Mouse (Mus musculus) limb, embryonic 11.5 days (tissue): ENCODE data around the gene Lamc2. TPM values are rescaled to one million over a fixed set of nuclear protein-coding genes. Genes with fewer than 3 reads are reported as not detected.

Experiments used
- ATAC-seq: fragments of 200-750 bp; cut with Nextera tagmentation; 2 replicates; pipeline ENCODE4 v1.8.0; 2017; ENCODE audit warnings: low read depth; ENCODE audit not compliant: insufficient number of reproducible peaks, low FRiP score, low TSS enrichment
- DNase-seq: peaks from one replicate; pipeline ENCODE4 v3.0.0-alpha.2; 2015; ENCODE audit warnings: low spot score
- H3K27ac ChIP-seq: fragments of 300-500 bp; sonication (generic); replicated peaks from 2 replicates; pipeline ENCODE4 v1.5.1; 2014; ENCODE audit warnings: low read depth, mild to moderate bottlenecking, low read length
- H3K27me3 ChIP-seq: fragments of 300-500 bp; sonication (generic); 2 replicates; pipeline ENCODE4 v1.6.1; 2014; ENCODE audit warnings: mild to moderate bottlenecking, low read length, mixed read lengths; ENCODE audit not compliant: control insufficient read depth, insufficient read depth
- H3K36me3 ChIP-seq: fragments of 300-500 bp; sonication (generic); 2 replicates; pipeline ENCODE4 v1.6.1; 2014; ENCODE audit warnings: mild to moderate bottlenecking, low read length, moderate library complexity, mixed read lengths; ENCODE audit not compliant: control insufficient read depth, insufficient read depth
- H3K4me1 ChIP-seq: fragments of 300-500 bp; sonication (generic); 2 replicates; pipeline ENCODE4 v1.6.1; 2014; ENCODE audit warnings: low read length, mixed read lengths; ENCODE audit not compliant: control insufficient read depth, insufficient read depth
- H3K4me2 ChIP-seq: fragments of 300-500 bp; sonication (generic); 2 replicates; pipeline ENCODE4 v1.6.1; 2014; ENCODE audit warnings: low read depth, mild to moderate bottlenecking, moderate library complexity; ENCODE audit not compliant: severe bottlenecking
- H3K4me3 ChIP-seq: fragments of 300-500 bp; sonication (generic); 2 replicates; pipeline ENCODE4 v1.5.1; 2014; ENCODE audit warnings: low read depth, low read length
- H3K9ac ChIP-seq: fragments of 300-500 bp; sonication (generic); 2 replicates; pipeline ENCODE4 v1.6.1; 2014; ENCODE audit warnings: mild to moderate bottlenecking, low read length
- H3K9me3 ChIP-seq: fragments of 300-500 bp; sonication (generic); 2 replicates; pipeline ENCODE4 v1.6.1; 2016; ENCODE audit warnings: low read length; ENCODE audit not compliant: control insufficient read depth
- WGBS: fragments of 180-500 bp; shearing (Covaris S2); extraction: QIAGEN DNeasy Blood & Tissue Kit; methylation state at CpG from one replicate; pipeline ENCODE4 v1.1.7; 2014; 5-methylcytosine and 5-hydroxymethylcytosine counted together
- polyA plus RNA-seq: library from polyadenylated mRNA; unstranded; fragments of >200 nt; fragmentation: Nextera tagmentation; extraction: Ambion mirVana; gene quantifications from 2 replicates; pipeline ENCODE4 v1.2.1, GENCODE M21; 2014

Lamc2 gene
- polyA plus RNA-seq, 1 experiment from 2014 or later = 3.9 TPM

- 68% methylated on average over 8 of the region's 8 CpGs for WGBS
- no peak overlapping the region for H3K9ac ChIP-seq
- H3K4me2 ChIP-seq = no peak overlapping the region
- no peak for ATAC-seq
- H3K4me3 ChIP-seq = no peak overlapping the region
- H3K4me1 ChIP-seq = 0 out of 2 replicates have a peak, but pooled peaks cover 5% of the 10 kb centered on the region
- H3K27me3 ChIP-seq = no peaks in the 10 kb centered on the region
- H3K27ac ChIP-seq = no peak overlapping the region
- no peak for DNase-seq
- H3K36me3 ChIP-seq = no peaks in the 10 kb centered on the region
- no peaks in the 10 kb centered on the region for H3K9me3 ChIP-seq
Observed at GRCm38 (mm10) chr1:153128780-153129179, 57.5 kb downstream of the Lamc2 start.

DNA sequence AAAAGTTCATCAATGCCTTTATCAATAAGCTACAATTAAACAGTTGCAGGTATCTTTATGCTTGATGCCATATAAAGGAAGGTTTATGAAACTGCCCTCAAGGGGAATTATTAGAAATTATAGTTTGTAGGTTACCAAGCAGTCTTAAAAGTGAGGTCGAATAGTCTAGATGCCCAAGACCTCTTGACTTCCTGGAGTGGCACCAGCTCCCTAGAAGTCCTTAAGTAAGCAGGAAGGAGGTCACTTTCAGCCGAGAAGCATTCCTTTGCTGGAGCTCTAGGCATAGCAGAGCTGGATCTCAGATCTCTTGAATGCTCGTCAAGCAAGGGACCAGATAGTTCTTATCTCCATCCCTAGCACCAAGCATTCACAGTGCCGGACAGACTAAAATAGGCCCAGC is 58.6 kb downstream of the Lamc2 start:
- 77% methylated on average over 4 of the region's 4 CpGs for WGBS
- no peak for DNase-seq
- Histone ChIP-seq H3K4me1 (no peaks in the 10 kb centered on the region), H3K36me3 (no peaks in the 10 kb centered on the region), H3K27me3 (no peaks in the 10 kb centered on the region), H3K4me2 (no peak overlapping the region), H3K9me3 (no peaks in the 10 kb centered on the region), H3K9ac (no peak overlapping the region), H3K4me3 (no peak overlapping the region), H3K27ac (no peak overlapping the region)
- ATAC-seq = no peak

DNA sequence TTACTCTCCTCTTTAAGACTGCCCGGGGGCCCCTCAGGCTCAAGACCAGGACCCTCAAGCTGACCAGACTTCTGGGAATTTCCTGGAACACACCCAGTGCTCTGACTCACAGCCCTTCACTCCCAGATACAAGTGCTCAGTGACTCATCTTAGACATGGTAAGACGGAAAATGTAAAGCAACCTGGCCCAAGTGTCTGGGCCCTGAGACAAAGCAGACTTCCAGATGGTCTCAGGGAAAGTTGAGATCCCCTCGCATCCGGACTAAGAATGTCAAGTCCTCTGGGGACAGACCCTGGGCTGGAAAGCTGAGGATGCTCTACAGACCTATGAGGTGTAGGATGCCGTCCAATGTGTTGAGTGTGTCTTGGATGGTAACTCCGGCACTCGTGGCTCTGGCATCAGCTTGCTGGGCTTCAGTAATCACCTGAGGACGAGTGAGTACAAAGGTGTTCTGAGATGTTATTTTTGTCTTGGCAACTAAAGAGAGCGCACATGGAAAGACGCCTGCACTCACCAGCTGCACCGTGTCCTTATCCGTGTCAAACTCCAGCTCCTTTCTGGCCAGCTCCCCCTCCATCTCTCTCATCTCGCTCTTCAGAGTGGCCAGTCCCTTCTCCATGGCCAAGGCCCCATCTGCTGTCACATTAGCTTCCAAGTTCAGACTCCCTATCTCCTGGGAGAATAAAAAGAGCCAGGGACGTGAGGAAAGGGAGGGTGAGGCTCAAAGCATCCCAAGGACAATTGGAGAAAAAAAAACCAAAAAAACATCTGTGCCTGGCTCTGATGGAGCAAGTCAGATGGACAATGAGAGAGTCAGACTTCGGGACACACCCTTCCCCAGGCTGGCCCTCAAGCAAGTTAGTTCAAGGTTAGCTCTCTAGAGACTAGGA is 59.5 kb downstream of the Lamc2 start:
- Histone ChIP-seq H3K4me2 (no peak overlapping the region), H3K9me3 (no peaks in the 10 kb centered on the region), H3K27ac (no peak overlapping the region), H3K36me3 (no peaks in the 10 kb centered on the region), H3K27me3 (no peaks in the 10 kb centered on the region), H3K4me1 (no peaks in the 10 kb centered on the region), H3K4me3 (no peak overlapping the region), H3K9ac (no peak overlapping the region)
- 87% methylated on average over 15 of the region's 15 CpGs for WGBS
- DNase-seq (no peak), ATAC-seq (no peak)

DNA sequence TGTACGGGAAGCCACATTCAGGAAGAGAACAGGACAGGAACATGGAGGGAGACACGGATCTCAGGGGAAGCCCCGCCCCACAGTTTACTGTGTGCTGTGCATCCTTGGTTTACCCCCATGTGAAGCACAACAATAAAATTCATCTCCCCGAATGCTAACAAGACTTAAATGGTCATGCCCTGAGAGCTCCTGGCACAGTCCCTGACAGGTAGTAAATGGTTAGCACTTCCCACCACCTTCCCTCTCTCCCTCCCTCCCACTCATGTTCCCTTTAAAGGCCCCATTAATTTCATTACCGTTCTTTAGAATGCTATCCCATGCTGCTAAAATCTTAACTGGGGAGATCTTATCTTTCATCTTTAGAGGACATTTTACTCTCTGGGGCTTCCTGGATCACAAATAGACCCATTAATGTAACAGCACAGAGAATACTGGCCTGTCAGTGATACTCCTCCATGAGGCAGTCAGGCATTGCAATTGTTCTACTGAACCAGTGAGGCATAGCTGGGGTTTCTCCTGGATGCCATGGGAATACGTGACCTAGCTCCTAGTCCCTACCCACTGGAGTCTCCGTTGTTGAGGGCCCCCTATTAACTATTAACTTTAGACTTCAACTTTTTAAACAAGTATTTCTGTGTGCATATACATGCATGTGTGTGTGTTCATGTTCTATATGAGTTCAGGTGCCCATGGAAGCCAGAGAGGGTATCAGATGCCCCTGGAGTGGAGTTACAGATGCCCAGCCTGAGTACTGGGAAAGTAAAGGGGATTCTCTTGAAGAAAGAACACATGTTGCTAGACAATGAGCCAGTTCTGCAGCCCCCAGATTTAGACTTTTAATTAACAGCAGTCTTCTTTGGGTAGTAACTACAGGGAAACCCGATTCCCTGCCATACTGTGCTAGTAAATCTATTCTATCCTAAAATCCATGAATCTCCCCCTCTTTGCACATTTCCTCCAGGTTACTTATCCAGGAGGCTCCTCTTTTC is 60.7 kb downstream of the Lamc2 start:
- no peak overlapping the region for H3K27ac ChIP-seq
- WGBS = 63% methylated on average over 8 of the region's 8 CpGs

DNA sequence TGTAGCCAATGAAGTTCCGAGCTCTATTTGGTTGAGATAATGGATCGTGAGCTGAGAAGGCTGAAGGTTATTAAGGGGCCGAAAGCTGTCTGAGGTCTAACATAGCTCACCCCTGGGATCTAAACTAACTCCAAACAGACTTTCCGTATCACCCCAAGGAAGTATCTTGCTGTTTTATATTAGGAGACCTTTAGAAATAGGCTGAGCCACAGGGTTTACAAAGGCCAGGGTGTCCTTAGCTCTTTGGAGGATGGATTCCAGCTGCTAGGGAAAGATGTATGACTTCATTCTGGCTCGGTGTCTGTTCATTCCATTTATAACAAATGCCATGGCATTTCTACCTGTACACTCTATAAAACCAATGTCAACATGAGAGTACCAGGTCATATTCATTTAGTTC is 61.7 kb downstream of the Lamc2 start:
- H3K36me3 ChIP-seq = no peaks in the 10 kb centered on the region
- WGBS = 77% methylated on average over 5 of the region's 5 CpGs
- no peak overlapping the region for H3K4me2 ChIP-seq
- H3K4me1 ChIP-seq = no peaks in the 10 kb centered on the region
- no peak overlapping the region for H3K9ac ChIP-seq
- H3K4me3 ChIP-seq = no peak overlapping the region
- no peak for DNase-seq
- no peaks in the 10 kb centered on the region for H3K27me3 ChIP-seq
- no peak for ATAC-seq
- H3K27ac ChIP-seq = no peak overlapping the region
- H3K9me3 ChIP-seq = no peaks in the 10 kb centered on the region

More for the DNA sequence above, 60.7 kb downstream of the Lamc2 start:
- H3K4me3 ChIP-seq = no peak overlapping the region
- no peak for DNase-seq
- H3K9ac ChIP-seq = no peak overlapping the region
- H3K36me3 ChIP-seq = no peaks in the 10 kb centered on the region
- ATAC-seq = no peak
- H3K4me1 ChIP-seq = no peaks in the 10 kb centered on the region
- no peak overlapping the region for H3K4me2 ChIP-seq
- H3K27me3 ChIP-seq = no peaks in the 10 kb centered on the region
- no peaks in the 10 kb centered on the region for H3K9me3 ChIP-seq

DNA sequence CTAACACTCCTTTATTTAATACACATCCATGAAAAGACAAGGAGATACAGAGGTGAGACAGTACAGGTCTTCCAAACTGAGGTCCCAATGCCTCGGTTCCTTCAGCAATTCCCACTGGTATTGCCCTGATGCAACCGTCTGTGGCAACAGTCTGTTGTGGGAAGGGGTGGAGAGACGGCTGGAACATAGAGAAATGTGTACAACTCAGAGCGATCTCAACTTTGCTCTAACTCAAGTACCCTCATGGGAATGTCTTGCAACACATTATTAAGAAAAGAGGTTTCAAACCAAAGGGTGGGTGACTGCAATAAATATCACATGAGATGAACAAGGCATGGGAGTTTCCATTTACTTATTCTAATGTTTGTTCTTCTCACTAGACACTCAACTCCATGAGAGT is 63.5 kb downstream of the Lamc2 start:
- ATAC-seq (no peak), DNase-seq (no peak)
- no peaks in the 10 kb centered on the region for H3K36me3 ChIP-seq
- H3K9ac ChIP-seq = no peak overlapping the region
- no peak overlapping the region for H3K27ac ChIP-seq
- H3K9me3 ChIP-seq = no peaks in the 10 kb centered on the region
- H3K27me3 ChIP-seq = no peaks in the 10 kb centered on the region
- 83% methylated on average over 4 of the region's 4 CpGs for WGBS
- no peaks in the 10 kb centered on the region for H3K4me1 ChIP-seq
- H3K4me2 ChIP-seq = no peak overlapping the region
- no peak overlapping the region for H3K4me3 ChIP-seq

- Histone ChIP-seq H3K36me3 (no peaks in the 10 kb centered on the region), H3K4me2 (no peak overlapping the region), H3K9ac (no peak overlapping the region), H3K4me3 (no peak overlapping the region), H3K4me1 (no peaks in the 10 kb centered on the region), H3K27me3 (no peaks in the 10 kb centered on the region), H3K27ac (no peak overlapping the region), H3K9me3 (no peaks in the 10 kb centered on the region)
- 88% methylated on average over 5 of the region's 5 CpGs for WGBS
- DNase-seq = no peak
- no peak for ATAC-seq
Observed at GRCm38 (mm10) chr1:153121320-153121719, 64.9 kb downstream of the Lamc2 start.

DNA sequence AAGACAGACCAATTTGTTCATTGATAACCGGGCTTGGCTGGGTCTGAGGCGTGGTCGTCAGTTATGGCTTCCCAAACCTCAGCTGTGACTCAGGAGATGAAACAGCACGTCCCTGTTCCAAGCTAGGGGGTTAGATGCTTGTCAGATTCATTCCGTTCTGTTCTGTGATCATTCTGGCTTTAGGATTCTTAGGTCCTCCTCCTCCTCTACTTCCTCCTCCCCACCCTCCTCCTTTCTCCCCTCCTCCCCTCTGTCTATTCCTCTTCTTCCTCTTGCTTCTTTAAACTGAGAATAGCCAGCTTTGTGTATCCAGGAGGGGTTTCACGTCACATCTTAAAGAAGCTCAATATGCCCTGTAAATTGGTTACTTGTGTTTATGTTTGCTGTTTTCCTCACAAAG is 65.7 kb downstream of the Lamc2 start:
- Histone ChIP-seq H3K9ac (no peak overlapping the region), H3K4me2 (no peak overlapping the region), H3K4me1 (no peaks in the 10 kb centered on the region), H3K27ac (no peak overlapping the region), H3K9me3 (no peaks in the 10 kb centered on the region), H3K36me3 (no peaks in the 10 kb centered on the region), H3K27me3 (no peaks in the 10 kb centered on the region), H3K4me3 (no peak overlapping the region)
- DNase-seq (no peak), ATAC-seq (no peak)
- 74% methylated on average over 6 of the region's 6 CpGs for WGBS
